Mouse (Mus musculus) liver, embryonic 14.5 days (tissue): ENCODE measurements around the gene Akip1.

ENCODE experiments used
- CTCF ChIP-seq: IDR thresholded peaks from 2 replicates; pipeline ENCODE4 v1.5.1; 2016; ENCODE audit warnings: antibody characterized with exemption, low read depth, control low read depth
- EP300 ChIP-seq: IDR thresholded peaks from 2 replicates; pipeline ENCODE4 v1.6.1; 2016; ENCODE audit warnings: antibody characterized with exemption, low read depth

DNA sequence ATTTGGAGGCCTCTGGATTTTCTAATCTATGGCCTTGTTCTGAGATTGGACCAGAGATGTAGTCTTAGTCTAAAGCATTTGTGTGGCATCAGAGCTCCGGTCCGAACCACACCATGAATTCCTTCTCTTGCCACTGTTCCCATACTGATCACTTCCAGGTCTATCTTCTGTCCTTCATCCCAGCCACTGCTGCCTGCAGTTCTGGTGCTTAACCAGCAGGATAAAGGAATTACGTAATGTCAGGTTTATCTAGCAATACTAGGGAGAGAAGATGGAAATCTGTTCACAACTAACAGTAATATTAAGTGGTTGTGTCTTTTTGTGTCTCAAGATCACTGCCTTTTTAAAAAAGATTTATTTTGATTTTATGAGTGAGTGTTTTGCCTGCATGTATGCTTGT, 13.4 kb upstream of the Akip1 start:
- TF ChIP-seq CTCF = peak; percentile 27; the same call in 1 of the 2 replicates
- TF ChIP-seq EP300 = no peak
